Mouse (Mus musculus): ENCODE measurements around the gene Stag2.

Gene Stag2

DNA sequence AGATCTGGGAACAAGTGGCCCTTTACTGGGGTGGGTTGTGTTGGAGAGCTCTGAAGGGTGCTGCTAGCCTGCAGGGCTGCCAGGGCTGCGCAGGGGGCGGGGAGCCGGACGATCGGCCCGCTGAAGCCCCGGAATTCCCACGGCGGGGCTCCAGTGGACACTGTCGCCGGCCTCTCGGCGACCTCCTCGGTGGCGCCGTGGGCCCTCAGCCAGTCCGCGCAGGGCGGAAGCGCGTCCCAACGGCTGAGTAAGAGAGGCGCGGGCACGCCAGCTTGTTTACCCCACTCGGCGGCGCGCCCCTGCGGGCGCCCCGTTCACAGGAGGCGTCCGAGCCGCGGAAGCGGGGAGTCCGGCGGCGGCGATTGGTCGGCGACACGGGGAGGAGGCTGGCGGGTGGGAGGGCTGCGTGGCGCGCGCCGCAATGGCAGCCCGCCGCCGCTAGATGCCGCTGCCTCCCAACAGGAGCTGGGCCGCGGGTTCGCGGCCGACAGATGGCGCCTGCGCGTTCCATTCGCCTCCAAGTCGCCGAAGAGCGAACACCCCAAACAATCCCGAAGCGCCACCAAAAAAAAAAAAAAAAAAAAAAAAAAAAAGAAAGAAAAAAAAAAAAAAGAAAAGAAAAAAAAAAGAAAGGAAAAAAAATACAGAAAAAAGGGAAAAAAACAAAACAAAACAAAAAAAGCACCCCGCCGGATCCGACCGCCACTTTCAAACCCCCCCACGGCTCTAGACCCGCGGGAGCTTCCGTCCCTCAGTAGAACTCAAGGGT, at the start of gene Stag2:
Gene Stag2, plus strand, starts transcription at position 530 of the 769 bp plus-strand sequence.
- peak; percentile 87 for DNase-seq (ENCODE audit: low spot score)

DNA sequence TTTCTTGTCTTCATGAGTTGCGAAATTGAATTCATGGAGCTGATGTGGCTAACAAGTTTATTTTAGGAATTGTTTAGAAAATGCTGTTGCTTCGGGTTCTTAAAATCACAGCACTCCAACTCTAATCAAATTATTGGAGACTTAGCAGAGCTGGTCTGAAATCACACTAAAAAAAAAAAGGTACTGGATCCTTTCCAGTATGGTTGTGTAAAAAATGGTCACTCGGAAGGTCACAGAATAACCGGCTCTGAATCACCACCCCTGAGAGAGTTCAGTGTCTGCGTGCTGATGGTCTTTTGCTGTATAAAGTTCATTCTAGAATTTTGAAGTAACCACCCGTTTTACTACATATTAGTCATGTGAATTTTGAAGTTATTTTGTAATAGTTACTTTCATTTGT, 42.0 kb upstream of the Stag2 start:
- peak; percentile 59 for DNase-seq (ENCODE audit: low spot score)

DNA sequence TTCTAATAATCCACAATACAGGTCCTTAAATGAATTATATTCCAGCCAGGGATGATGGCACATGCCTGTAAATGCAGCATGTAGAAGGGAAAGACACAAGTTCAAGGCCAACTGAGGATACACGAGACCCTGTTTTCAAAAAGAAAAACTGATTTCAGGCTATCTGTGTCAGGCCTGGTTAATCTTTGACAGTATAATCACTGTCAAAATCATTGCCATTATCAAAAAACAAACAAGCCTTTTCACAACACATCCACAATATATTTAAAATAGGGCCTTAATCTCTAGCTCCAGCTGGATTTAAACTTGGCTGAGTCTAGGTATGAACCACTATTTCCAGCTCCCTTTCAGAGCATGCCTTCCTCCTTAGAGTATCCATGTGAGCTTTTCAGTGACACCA, 38.5 kb upstream of the Stag2 start:
- DNase-seq (ENCODE audit: low spot score): no peak

- DNase-seq (ENCODE audit: low spot score): no peak
These were observed 29.6 kb upstream of the Stag2 start for GRCm38 (mm10) chrX:42119442-42120048.

DNA sequence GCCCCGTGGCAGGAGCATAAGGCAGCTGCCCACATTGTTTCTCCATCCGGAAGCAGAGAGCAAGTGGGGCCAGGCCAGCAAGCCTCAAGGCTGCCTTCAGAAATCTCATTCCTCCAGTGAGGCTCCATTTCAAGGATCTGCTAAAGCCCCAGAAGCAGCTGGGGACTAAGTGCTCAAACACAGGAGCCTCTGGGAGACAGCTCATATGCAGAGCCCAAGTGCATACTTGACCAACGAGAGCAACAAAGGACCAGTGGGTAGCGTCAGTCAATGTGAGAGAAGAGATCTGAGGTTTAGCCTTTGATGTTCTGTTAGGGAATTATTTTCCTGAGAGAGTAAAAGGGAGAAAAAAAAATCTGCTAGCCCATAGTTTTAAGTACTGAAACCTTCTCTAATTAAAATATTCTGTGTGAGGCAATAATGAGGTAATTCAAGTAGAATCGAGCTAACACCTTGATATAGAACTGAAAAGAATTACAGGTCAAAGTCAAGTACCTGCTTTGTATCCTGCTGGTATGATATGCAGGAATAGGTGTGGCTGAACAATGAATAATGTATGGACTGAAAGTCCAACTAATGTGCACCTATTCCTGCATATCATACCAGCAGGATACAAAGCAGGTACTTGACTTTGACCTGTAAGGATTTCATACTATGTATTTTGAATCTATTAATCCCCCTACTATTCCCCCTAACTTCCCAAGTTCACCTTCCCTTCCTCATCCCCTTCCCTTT, 24.0 kb upstream of the Stag2 start:
- DNase-seq (ENCODE audit: low spot score): no peak

DNA sequence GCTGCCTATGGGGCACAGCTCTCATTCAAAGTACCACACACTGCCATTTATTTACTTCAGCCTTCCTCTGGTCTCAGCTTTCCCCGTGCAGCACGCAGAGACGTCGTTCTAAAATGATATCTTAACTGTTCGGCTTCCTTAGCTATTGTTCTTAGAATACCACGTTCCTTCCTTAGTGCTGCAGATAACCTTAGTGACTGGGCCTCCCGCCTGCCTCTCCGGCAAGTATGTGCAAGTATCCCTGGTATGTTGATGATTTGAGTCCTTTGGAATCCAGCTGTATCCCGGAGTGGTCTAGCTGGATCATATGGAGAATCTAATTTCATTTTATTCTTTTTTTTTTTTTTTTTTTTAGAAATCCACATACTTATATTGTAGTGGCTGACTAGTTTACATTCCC, 9.2 kb upstream of the Stag2 start:
- no peak for DNase-seq (ENCODE audit: low spot score)

DNA sequence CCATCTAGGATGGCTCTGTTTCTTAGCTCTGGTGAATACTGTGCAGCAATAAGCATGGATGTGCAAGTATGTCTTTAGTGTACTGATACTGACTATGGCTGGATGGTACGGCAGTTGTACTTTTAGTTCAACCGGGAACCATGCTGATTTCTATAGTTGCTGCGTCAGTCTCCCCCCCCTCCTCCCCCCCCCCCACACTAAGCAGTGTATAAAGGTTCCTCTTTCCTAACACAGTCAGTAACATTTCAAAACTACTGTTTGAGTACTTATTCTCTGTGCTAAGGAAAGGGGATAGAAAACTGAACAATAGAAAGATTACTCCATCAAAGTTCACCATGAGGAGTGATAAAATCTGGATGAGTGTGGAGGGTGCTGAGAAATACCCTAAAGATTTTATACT, 6.5 kb upstream of the Stag2 start:
- DNase-seq (ENCODE audit: low spot score): no peak

DNA sequence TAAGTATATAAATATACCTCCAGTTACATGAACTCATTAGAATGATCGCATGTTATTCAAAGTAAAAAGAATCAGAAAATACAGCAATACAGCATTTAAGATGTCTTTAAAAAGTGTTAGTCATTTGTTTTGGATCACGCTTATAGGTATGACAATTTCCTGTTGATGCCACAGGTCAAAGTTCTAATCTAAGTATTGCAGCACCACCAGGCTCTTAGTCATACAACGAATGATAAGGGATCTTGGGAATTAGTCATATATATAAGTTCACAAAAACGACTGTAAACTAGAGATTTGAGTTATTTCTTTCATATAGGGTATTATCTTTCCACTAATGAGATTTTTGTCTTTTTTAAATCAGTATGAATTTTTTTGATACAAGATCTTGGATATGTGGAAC, 5.1 kb upstream of the Stag2 start:
- no peak for DNase-seq (ENCODE audit: low spot score)

GRCm38 (mm10) chrX:42148016-42148451, 1.1 kb upstream of the Stag2 start:
- DNase-seq (ENCODE audit: low spot score): peak; percentile 64

DNA sequence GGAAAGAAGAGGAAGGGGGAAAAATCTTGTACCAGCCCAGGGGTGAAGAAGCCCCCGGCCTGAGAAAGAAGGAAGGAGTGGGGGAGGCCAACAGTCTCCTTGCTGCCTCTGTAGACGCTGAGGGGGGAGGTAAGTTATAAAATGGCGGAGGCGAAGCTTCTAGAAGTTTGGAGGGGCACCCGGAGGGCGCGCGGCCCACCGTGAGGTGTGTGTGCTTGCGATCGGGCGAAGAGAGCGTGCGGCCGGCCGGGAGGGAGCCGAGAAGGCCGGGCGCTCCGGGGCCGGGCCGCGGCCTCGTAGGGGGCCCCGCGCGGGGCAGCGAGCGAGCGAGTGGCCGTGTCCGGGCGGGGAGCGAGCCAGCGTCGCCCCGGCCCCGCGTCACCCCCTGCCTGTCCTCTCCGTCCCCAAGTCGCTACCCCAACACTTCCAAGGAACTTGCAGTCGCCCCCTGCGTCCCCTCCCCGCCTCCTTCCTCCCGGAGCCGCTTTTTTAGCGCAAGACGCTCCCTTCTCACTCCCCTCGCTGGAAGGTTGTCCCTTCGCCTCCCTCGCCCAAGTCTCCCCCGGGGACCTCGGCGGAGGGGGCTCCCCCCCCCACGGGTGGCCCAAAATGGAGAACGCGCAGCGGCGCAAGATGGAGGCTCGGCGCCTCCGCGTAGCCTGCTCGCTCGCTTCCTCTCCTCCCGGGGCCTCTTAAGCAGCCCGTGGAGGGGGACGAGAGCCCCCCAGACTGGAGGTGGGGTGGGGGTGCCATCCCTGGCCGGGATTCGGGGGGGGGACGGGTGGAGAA, 634 bp downstream of the Stag2 start:
- peak; percentile 50 for DNase-seq (ENCODE audit: low spot score)

- DNase-seq (ENCODE audit: low spot score): peak; percentile 86
These were observed 1.4 kb downstream of the Stag2 start for GRCm38 (mm10) chrX:42150346-42151023.

GRCm38 (mm10) chrX:42151024-42151754, 2.1 kb downstream of the Stag2 start:
- DNase-seq (ENCODE audit: low spot score): peak; percentile 58

- peak; percentile 95 for DNase-seq (ENCODE audit: low spot score)
These were observed 2.8 kb downstream of the Stag2 start for GRCm38 (mm10) chrX:42151903-42152369.

DNA sequence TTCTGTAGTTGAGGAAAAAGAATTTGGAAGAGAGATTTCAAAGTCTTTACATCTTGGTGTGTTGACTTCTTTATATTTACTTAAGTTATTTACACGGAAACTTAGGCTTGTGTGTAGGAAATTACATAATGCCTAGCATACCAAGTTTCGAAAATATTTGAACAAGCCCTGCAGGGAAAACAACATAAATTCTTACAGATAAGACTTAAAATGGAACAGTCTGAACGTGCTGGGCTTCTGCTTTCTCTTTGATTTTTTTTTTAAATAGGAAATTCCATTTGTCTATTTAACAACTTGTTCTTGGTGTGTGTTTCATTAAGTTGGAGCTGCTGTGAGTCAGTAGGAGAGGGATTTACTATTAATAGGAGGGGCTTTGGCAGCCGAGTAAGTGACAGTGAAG, 3.9 kb downstream of the Stag2 start:
- peak; percentile 7 for DNase-seq (ENCODE audit: low spot score)

DNA sequence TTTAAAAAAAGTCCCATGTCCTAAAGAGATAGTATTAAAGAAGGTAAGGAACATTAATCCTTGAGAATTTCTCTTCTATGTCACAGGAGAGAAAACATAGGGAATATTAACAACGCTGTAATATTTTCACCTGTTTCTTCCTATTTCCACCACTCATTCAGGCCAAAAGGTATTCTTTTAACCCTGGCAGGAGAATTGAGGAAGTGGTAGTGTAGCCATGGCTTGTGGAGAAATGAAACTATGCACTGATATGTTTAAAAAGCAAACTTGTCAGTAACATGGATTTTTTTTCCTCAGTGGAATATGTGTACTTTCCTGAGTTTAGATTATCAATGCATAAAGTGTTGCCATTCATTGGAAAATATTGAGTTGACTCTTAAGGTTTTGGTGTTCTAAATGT, 16.3 kb downstream of the Stag2 start:
- no peak for DNase-seq (ENCODE audit: low spot score)

DNA sequence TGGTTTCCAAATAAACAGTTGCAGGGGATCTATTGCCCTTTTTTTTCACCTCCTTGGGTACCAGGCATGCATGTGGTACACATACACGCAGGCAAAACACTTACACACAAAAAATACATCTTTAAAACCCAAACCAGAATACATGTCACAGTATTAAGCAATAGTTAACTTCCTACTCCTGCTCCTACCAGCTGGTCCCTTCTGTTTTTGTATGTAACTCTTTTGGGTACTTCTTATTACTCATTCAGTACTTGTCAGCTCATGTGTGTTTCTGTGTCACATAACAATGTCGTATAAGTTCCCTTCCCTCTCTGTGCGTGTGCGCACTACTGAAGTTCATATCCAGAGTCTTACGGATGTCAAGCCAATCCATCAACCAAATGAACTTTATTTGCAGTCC, 21.7 kb downstream of the Stag2 start:
- no peak for DNase-seq (ENCODE audit: low spot score)

- DNase-seq (ENCODE audit: low spot score): no peak
These were observed 38.5 kb downstream of the Stag2 start for GRCm38 (mm10) chrX:42187590-42187989.

DNA sequence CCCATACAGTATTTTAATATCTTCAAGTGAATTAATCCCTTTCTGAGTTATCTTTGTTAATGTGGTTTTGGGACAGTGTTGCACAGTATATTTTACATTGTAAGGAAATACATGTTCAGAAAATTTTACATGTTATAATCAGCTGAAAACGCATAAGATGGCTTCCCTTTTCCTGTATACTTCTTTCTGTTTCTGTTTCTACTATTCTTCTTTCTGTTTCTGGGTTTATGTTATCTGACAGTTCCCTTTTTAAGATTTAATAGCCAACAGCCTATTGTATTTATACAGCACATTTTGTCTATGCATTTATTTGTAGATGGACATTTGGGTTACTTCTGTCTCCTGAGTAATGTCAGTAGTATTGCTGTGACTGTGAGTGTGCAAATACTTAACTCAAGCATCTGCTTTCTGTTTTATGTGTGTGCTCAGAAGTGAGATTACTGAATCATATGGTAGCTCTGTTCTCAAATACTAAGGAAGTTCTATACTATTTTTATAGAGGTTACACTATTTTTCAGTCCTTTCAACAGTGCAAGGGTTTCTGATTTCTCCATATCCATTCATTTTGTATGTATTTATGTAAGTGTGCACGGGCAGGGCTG, 39.8 kb downstream of the Stag2 start:
- DNase-seq (ENCODE audit: low spot score): no peak

DNA sequence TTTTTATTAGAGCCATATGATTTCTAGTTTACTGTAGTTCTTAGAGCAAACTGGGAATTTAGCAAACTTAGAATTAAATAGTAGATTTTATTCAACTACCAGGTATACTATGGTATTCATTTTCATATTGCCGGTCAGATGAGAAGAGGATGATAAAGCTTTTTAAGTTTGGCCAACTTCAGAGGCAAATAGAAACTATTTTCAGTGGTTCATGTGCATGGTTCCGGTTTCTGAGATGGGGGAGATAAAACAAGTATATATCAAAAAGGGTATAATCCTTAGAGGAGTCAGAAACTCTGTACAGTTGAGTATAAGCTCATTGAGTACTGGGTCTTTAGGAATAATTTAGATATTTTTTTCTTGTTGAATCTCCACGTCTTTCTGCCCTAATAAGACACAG, 45.5 kb downstream of the Stag2 start:
- DNase-seq (ENCODE audit: low spot score): no peak

- no peak for DNase-seq (ENCODE audit: low spot score)
These were observed 53.4 kb downstream of the Stag2 start for GRCm38 (mm10) chrX:42202482-42202881.
